Mouse (Mus musculus) MEL (cell line): ENCODE data around the gene Krtap28-13. TPM values are rescaled to one million over a fixed set of nuclear protein-coding genes. Genes with fewer than 3 reads are reported as not detected.

ENCODE experiments used
- DNase-seq: peaks from one replicate; pipeline ENCODE4 v3.0.0; 2011; ENCODE audit warnings: low read depth, low spot score
- H3K27ac ChIP-seq: 2 replicates; pipeline ENCODE4 v1.5.1; 2012; ENCODE audit warnings: low read depth, mild to moderate bottlenecking, control low read depth, low read length, moderate library complexity; ENCODE audit not compliant: control insufficient read depth
- H3K27me3 ChIP-seq, 2 experiments: fragments of 150-350 bp in 1 of 2; sonication (generic) in 1 of 2; 2 replicates each; pipeline ENCODE4 v1.6.1; 2012; ENCODE audit warnings: low read length in 2 of 2, mild to moderate bottlenecking in 2 of 2, improper control_type of control experiment in 1 of 2, moderate library complexity in 1 of 2; ENCODE audit not compliant: insufficient read depth in 2 of 2, control insufficient read depth in 1 of 2
- H3K36me3 ChIP-seq, 2 experiments: 2 replicates each; pipeline ENCODE4 v1.6.1; 2012 to 2014; ENCODE audit warnings: low read length in 2 of 2, improper control_type of control experiment in 1 of 2, inconsistent platforms in 1 of 2, mild to moderate bottlenecking in 1 of 2; ENCODE audit not compliant: insufficient read depth in 2 of 2, control insufficient read depth in 1 of 2
- H3K4me1 ChIP-seq, 2 experiments: fragments of 150-350 bp in 1 of 2; sonication (generic) in 1 of 2; 2 replicates each; pipeline ENCODE4 v1.6.1; 2012; ENCODE audit warnings: low read length in 2 of 2, improper control_type of control experiment in 1 of 2, mild to moderate bottlenecking in 1 of 2; ENCODE audit not compliant: insufficient read depth in 2 of 2, control insufficient read depth in 1 of 2
- H3K4me3 ChIP-seq, 2 experiments: fragments of 150-350 bp in 1 of 2; sonication (generic) in 1 of 2; 2 replicates each; pipeline ENCODE4 v1.5.1; 2012; ENCODE audit warnings: low read depth in 2 of 2, low read length in 2 of 2, mild to moderate bottlenecking in 2 of 2, moderate library complexity in 2 of 2, control low read depth in 1 of 2, improper control_type of control experiment in 1 of 2; ENCODE audit not compliant: control insufficient read depth in 1 of 2, insufficient read depth in 1 of 2
- H3K79me2 ChIP-seq: 2 replicates; pipeline ENCODE4 v1.6.1; 2012; ENCODE audit warnings: mild to moderate bottlenecking, low read length, moderate library complexity; ENCODE audit not compliant: control insufficient read depth, poor library complexity, insufficient read depth
- H3K9ac ChIP-seq: 2 replicates; pipeline ENCODE4 v1.6.1; 2012; ENCODE audit warnings: low read depth, mild to moderate bottlenecking, control low read depth, low read length, moderate library complexity; ENCODE audit not compliant: control insufficient read depth, poor library complexity, severe bottlenecking
- H3K9me3 ChIP-seq: fragments of 150-350 bp; sonication (generic); replicated peaks from 2 replicates; pipeline ENCODE4 v1.6.1; 2012; ENCODE audit warnings: mild to moderate bottlenecking, low read length, improper control_type of control experiment, moderate library complexity; ENCODE audit not compliant: insufficient read depth
- CHD2 ChIP-seq: IDR thresholded peaks from 2 replicates; pipeline ENCODE4 v1.6.1; 2011; ENCODE audit warnings: low read length, improper control_type of control experiment
- CTCF ChIP-seq, 3 experiments: IDR thresholded peaks in 2 of 3; conservative IDR thresholded peaks in 1 of 3; 2 replicates each; pipeline ENCODE4 v1.5.1; 2011 to 2012; ENCODE audit warnings: low read length in 3 of 3, low read depth in 2 of 3, mild to moderate bottlenecking in 2 of 3, improper control_type of control experiment in 1 of 3, inconsistent platforms in 1 of 3, mixed read lengths in 1 of 3, moderate library complexity in 1 of 3; ENCODE audit not compliant: control insufficient read depth in 1 of 3, insufficient read depth in 1 of 3, poor library complexity in 1 of 3, severe bottlenecking in 1 of 3
- E2F4 ChIP-seq: IDR thresholded peaks from 2 replicates; pipeline ENCODE4 v1.6.1; 2011; ENCODE audit warnings: low read depth, low read length, improper control_type of control experiment, borderline replicate concordance
- ELF1 ChIP-seq: IDR thresholded peaks from 2 replicates; pipeline ENCODE4 v1.6.1; 2014; ENCODE audit warnings: low read depth, mild to moderate bottlenecking, inconsistent platforms, low read length, improper control_type of control experiment, moderate library complexity
- EP300 ChIP-seq, 2 experiments: IDR thresholded peaks; 2 replicates each; pipeline ENCODE4 v1.6.1; 2011; ENCODE audit warnings: improper control_type of control experiment in 2 of 2, low read length in 2 of 2, low read depth in 1 of 2, mild to moderate bottlenecking in 1 of 2
- GABPA ChIP-seq: IDR thresholded peaks from 2 replicates; pipeline ENCODE4 v1.6.1; 2012; ENCODE audit warnings: low read depth, mild to moderate bottlenecking, inconsistent platforms, low read length, improper control_type of control experiment, moderate library complexity
- GATA1 ChIP-seq: IDR thresholded peaks from 2 replicates; pipeline ENCODE4 v1.6.1; 2011; ENCODE audit warnings: low read depth, low read length, improper control_type of control experiment
- JUND ChIP-seq: IDR thresholded peaks from 2 replicates; pipeline ENCODE4 v1.6.1; 2011; ENCODE audit warnings: low read depth, mild to moderate bottlenecking, improper control_type of control experiment, low read length
- KAT2A ChIP-seq: conservative IDR thresholded peaks from 2 replicates; pipeline ENCODE4 v1.6.1; 2012; ENCODE audit warnings: low read depth, low read length, improper control_type of control experiment, inconsistent platforms
- MAFK ChIP-seq: IDR thresholded peaks from 2 replicates; pipeline ENCODE4 v1.6.1; 2011; ENCODE audit warnings: low read depth, mild to moderate bottlenecking, low read length, improper control_type of control experiment, borderline replicate concordance
- MEF2A ChIP-seq: IDR thresholded peaks from 2 replicates; pipeline ENCODE4 v1.6.1; 2014; ENCODE audit warnings: low read depth, mild to moderate bottlenecking, inconsistent platforms, low read length, improper control_type of control experiment; ENCODE audit not compliant: poor library complexity, insufficient replicate concordance, severe bottlenecking; ENCODE audit errors: extremely low read depth
- POLR2A ChIP-seq, 2 experiments: IDR thresholded peaks; 2 replicates each; pipeline ENCODE4 v1.6.1; 2011 to 2012; ENCODE audit warnings: low read length in 2 of 2, mild to moderate bottlenecking in 2 of 2, control low read depth in 1 of 2, improper control_type of control experiment in 1 of 2, low read depth in 1 of 2, moderate library complexity in 1 of 2; ENCODE audit not compliant: control insufficient read depth in 1 of 2, insufficient read depth in 1 of 2, poor library complexity in 1 of 2
- POLR2AphosphoS2 ChIP-seq: IDR thresholded peaks from 2 replicates; pipeline ENCODE4 v1.6.1; 2011; ENCODE audit warnings: low read length, improper control_type of control experiment
- RCOR1 ChIP-seq: IDR thresholded peaks from 2 replicates; pipeline ENCODE4 v1.6.1; 2012; ENCODE audit warnings: low read depth, mild to moderate bottlenecking, inconsistent platforms, low read length, improper control_type of control experiment
- SIN3A ChIP-seq: IDR thresholded peaks from 2 replicates; pipeline ENCODE4 v1.6.1; 2012; ENCODE audit warnings: low read length, improper control_type of control experiment, inconsistent platforms
- SMC3 ChIP-seq: IDR thresholded peaks from 2 replicates; pipeline ENCODE4 v1.6.1; 2011; ENCODE audit warnings: low read depth, low read length, improper control_type of control experiment
- TAL1 ChIP-seq: IDR thresholded peaks from 2 replicates; pipeline ENCODE4 v1.6.1; 2012; ENCODE audit warnings: mild to moderate bottlenecking, inconsistent platforms, low read length, moderate library complexity, mixed read lengths
- ZMIZ1 ChIP-seq: IDR thresholded peaks from 2 replicates; pipeline ENCODE4 v1.6.1; 2012; ENCODE audit warnings: low read depth, mild to moderate bottlenecking, inconsistent platforms, low read length, improper control_type of control experiment, moderate library complexity
- ZNF384 ChIP-seq: IDR thresholded peaks from 2 replicates; pipeline ENCODE4 v1.6.1; 2012; ENCODE audit warnings: low read depth, mild to moderate bottlenecking, inconsistent platforms, low read length, improper control_type of control experiment
- polyA plus RNA-seq, 2 experiments: library from polyadenylated mRNA; stranded (reverse) in 1 of 2; unstranded in 1 of 2; fragments of >175 nt in 1 of 2; fragments of >200 nt in 1 of 2; gene quantifications; 2 replicates each; pipeline versions ENCODE4 v1.2.1 to v1.2.4; 2012; ENCODE audit warnings: low replicate concordance in 2 of 2, low read depth in 1 of 2; ENCODE audit not compliant: insufficient read length in 2 of 2, insufficient read depth in 1 of 2, missing spikeins in 1 of 2
- total RNA-seq: library from RNA; depleted of rRNA; stranded (reverse); fragments of 300-350 nt; gene quantifications from 2 replicates; pipeline ENCODE4 v1.2.3, GENCODE M21; 2012

The Krtap28-13 gene
- total and polyA plus RNA-seq, 3 experiments, result not detected

DNA sequence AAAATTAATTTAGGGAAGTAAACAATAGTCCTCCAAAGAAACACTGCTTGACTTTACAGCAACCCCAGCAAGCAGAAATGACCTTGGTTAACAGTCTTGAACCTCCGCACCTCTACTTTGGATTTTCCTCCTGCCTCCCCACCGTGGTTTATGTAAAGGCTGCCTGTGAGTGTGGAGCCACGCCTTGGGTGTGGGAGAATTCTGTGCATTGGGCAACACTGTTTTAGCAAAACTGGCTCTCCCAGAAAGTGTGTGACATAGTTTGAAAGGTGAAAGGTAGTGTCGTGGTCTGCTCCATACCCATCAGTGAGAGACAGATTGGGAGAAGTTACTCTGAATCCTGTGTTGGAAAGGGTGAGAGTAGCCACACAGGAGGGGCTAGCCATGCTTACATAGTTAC is 21.6 kb upstream of the Krtap28-13 start:
- no peak for DNase-seq
- no peaks in the 10 kb centered on the region for H3K27me3 ChIP-seq
- H3K4me1 ChIP-seq, result no peaks in the 10 kb centered on the region
- no peaks in the 10 kb centered on the region for H3K36me3 ChIP-seq
- no peaks in the 10 kb centered on the region for H3K79me2 ChIP-seq
- H3K9me3 ChIP-seq, result no peaks in the 10 kb centered on the region
- H3K4me3 ChIP-seq, result no peak overlapping the region
- no peak overlapping the region for H3K27ac ChIP-seq
- TF ChIP-seq POLR2AphosphoS2, result no peak
- no peak for TF ChIP-seq CTCF (IDR thresholded peaks at IDR 0.05 in 2 of 3, conservative IDR thresholded peaks at IDR 0.05 in 1 of 3; ENCODE audit: control insufficient read depth in 1 of 3, insufficient read depth in 1 of 3, low read depth in 2 of 3, low read length in 3 of 3, poor library complexity in 1 of 3, severe bottlenecking in 1 of 3)
- TF ChIP-seq ELF1, result no peak
- no peak overlapping the region for H3K9ac ChIP-seq

DNA sequence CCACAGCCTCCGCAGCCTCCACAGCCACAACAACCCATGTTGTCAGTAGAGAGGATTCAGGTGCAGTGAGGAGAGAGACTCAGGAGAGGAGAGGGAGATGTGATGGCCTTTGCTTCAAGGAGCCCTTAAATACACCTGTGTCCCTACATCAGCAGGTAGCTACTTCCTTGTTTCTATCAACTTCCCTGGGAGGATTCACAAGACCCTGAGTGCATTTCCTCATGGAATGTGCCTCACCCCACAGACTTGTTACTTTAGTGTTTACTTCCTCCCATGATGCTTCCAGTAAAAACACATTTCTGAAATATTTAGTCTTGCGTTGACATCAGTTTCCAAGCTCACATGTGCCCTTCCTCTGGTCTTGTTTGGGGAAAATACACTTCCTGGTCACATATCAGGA is 18.4 kb upstream of the Krtap28-13 start, which contains the start of gene Krtap28-10:
Gene Krtap28-10, minus strand, starts transcription at position 101 of the 400 bp plus-strand sequence.
- no peak for TF ChIP-seq KAT2A
- no peak for TF ChIP-seq SIN3A
- TF ChIP-seq JUND, result no peak
- TF ChIP-seq RCOR1, result no peak
- no peak for TF ChIP-seq CTCF (IDR thresholded peaks at IDR 0.05 in 2 of 3, conservative IDR thresholded peaks at IDR 0.05 in 1 of 3; ENCODE audit: control insufficient read depth in 1 of 3, insufficient read depth in 1 of 3, low read depth in 2 of 3, low read length in 3 of 3, poor library complexity in 1 of 3, severe bottlenecking in 1 of 3)
- TF ChIP-seq E2F4, result no peak
- no peak for DNase-seq
- Histone ChIP-seq H3K36me3 (no peaks in the 10 kb centered on the region), H3K79me2 (no peaks in the 10 kb centered on the region), H3K27me3 (no peaks in the 10 kb centered on the region), H3K4me3 (no peak within 1 kb of the TSS), H3K27ac (no peak within 1 kb of the TSS), H3K9ac (no peak within 1 kb of the TSS), H3K9me3 (no peaks in the 10 kb centered on the region), H3K4me1 (no peaks in the 10 kb centered on the region)

- no peak for TF ChIP-seq CHD2
- TF ChIP-seq MEF2A, result no peak
- no peak for TF ChIP-seq ZNF384
- no peak for TF ChIP-seq POLR2A (IDR thresholded peaks at IDR 0.05; ENCODE audit: control insufficient read depth in 1 of 2, insufficient read depth in 1 of 2, low read depth in 1 of 2, low read length in 2 of 2, poor library complexity in 1 of 2)
- no peak for TF ChIP-seq ELF1
- TF ChIP-seq SIN3A, result no peak
- no peak for TF ChIP-seq EP300 (IDR thresholded peaks at IDR 0.05; ENCODE audit: low read depth in 1 of 2, low read length in 2 of 2)
- TF ChIP-seq TAL1, result no peak
- no peak for TF ChIP-seq MAFK
- no peak for TF ChIP-seq GABPA
- no peak for TF ChIP-seq RCOR1
- no peak for TF ChIP-seq GATA1
- TF ChIP-seq CTCF (IDR thresholded peaks at IDR 0.05 in 2 of 3, conservative IDR thresholded peaks at IDR 0.05 in 1 of 3; ENCODE audit: control insufficient read depth in 1 of 3, insufficient read depth in 1 of 3, low read depth in 2 of 3, low read length in 3 of 3, poor library complexity in 1 of 3, severe bottlenecking in 1 of 3), result no peak
- no peak for TF ChIP-seq ZMIZ1
- no peak for TF ChIP-seq SMC3
- TF ChIP-seq, all 39 proteins: peak for 0
- H3K9me3 ChIP-seq, result no peaks in the 10 kb centered on the region
- no peak within 1 kb of the TSS for H3K4me3 ChIP-seq
- H3K36me3 ChIP-seq, result no peaks in the 10 kb centered on the region
- no peak within 1 kb of the TSS for H3K9ac ChIP-seq
- DNase-seq, result no peak
- H3K27ac ChIP-seq, result no peak within 1 kb of the TSS
- no peaks in the 10 kb centered on the region for H3K79me2 ChIP-seq
- H3K27me3 ChIP-seq, result no peaks in the 10 kb centered on the region
- H3K4me1 ChIP-seq, result no peaks in the 10 kb centered on the region
Observed at GRCm38 (mm10) chr1:83044882-83045427, 15.8 kb upstream of the Krtap28-13 start, which contains the start of gene Gm47969. Gene Gm47969, plus strand, starts transcription at chr1:83044932.
